Mouse (Mus musculus): ENCODE results near the gene Mxra8. TPM values are rescaled to one million over a fixed set of nuclear protein-coding genes. Genes with fewer than 3 reads are reported as not detected.

The Mxra8 gene
- total RNA-seq, 2 experiments from 2014 or later = 5.9 to 8.0 TPM

DNA sequence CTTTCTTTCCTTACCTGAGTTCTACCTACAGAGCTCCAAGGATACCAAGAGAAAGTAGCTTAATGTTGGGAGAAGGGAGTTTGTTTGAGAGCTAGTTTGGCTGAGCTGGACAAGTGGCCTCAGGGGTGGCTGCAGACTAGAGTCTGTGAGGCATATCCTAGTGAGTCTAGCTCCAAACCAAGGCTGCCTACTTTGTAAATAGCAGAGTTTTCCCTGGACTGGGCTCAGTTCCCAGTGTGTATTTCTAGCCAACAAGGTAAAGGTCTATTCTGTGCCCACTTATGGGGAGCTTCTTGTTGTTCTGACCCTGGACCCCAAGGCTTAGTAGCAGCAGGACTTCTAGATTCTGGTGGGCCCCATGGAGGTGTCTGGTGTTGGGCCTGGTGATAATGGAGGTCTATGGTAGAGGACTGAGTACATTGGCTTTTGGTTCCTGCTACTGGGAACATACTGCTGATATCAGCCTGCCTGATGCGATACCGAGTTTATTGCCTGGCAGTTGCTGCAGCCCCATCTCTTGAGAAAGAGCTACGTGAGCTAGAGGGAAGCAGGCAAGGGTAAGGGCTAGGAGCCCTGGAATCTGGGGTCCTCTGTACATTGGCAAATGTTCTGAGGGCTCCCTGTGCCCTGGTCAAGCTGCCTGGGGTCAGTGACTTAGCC lies 10.4 kb downstream of the Mxra8 start:
- Histone ChIP-seq H3K4me3 (no peak overlapping the region), H3K27ac (no peak overlapping the region)
- no peak for DNase-seq (ENCODE audit: extremely low spot score in 1 of 2, low spot score in 2 of 2)
- no peak for TF ChIP-seq CTCF (IDR thresholded peaks at IDR 0.05)
- intact Hi-C loops (cut with DNase I) = no loop called here

DNA sequence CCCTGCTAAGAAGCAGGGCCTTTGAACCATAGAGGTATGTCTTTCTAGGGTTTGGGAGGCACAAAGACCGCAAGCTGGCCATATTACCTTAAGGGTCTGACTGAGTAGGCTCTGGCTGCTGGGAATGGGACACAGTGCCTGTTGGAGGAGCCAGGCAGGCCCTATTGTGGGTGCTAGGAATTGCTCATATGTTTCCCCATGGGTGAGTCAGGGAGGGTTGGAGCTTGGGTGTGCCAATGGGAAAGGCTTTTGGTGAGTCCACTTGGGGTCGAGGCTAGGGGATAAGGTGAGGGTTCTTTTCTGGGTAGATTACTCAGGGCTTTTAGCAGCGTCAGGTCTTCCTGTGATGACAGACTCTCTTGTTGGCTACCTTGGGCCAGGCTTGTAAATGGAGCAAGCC lies 11.9 kb downstream of the Mxra8 start:
- no peak for TF ChIP-seq CTCF (IDR thresholded peaks at IDR 0.05)
- intact Hi-C loops (cut with DNase I) = no loop called here
- no peak overlapping the region for H3K27ac ChIP-seq
- no peak overlapping the region for H3K4me3 ChIP-seq
- no peak for DNase-seq (ENCODE audit: extremely low spot score in 1 of 2, low spot score in 2 of 2)

DNA sequence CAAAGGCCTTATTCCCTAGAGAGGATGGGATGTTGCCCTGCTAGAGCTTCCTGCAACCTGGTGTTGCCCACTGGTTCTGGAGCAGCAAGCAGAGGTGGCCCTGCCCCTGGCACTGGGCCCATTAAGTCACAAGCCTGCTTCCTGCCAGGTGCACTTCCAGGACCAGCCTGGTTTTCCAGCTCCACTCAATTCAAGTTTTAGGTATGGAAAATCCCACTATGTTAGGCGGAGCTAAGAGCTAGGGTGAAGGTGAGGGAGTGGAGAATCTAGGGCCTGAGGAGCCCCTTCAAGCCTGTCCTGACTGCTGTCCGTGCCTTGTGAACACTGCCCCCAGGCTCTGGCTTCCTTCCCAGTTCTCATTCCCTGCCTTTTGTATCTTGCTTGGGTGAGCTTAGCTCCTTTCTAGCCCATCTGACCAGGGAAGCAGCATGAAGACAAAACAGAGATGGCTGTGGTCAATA lies 12.5 kb downstream of the Mxra8 start:
- no peak for DNase-seq (ENCODE audit: extremely low spot score in 1 of 2, low spot score in 2 of 2)
- intact Hi-C loops (cut with DNase I) = no loop called here

GRCm38 (mm10) chr4:155853421-155853820 lies 13.9 kb downstream of the Mxra8 start:
- intact Hi-C loops (cut with DNase I) = no loop called here
- no peak for TF ChIP-seq CTCF (IDR thresholded peaks at IDR 0.05)
- DNase-seq (ENCODE audit: extremely low spot score in 1 of 2, low spot score in 2 of 2) = no peak
- H3K4me3 ChIP-seq = no peak overlapping the region
- H3K27ac ChIP-seq = no peak overlapping the region

More for the DNA sequence above, 12.5 kb downstream of the Mxra8 start:
- Histone ChIP-seq H3K4me3 (no peak overlapping the region), H3K27ac (no peak overlapping the region)
- no peak for TF ChIP-seq CTCF (IDR thresholded peaks at IDR 0.05)

DNA sequence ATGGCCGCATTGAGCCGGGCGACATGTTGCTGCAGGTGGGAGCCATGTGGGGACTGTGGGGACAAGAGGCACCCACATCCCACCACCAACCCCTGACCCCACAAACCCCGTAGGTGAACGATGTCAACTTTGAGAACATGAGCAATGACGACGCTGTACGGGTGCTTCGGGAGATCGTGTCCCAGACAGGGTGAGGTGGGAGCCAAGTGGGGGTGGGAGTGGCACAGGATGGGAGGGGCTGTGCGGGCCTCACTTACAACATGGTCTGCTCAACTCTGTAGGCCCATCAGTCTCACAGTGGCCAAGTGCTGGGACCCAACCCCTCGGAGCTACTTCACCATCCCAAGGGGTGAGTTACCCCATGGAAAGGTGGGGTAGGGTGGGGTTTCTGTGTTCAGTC lies 15.5 kb downstream of the Mxra8 start:
- Histone ChIP-seq H3K27ac (no peak overlapping the region), H3K4me3 (no peak overlapping the region)
- TF ChIP-seq CTCF (IDR thresholded peaks at IDR 0.05) = no peak
- intact Hi-C loops (cut with DNase I) = no loop called here
- DNase-seq (ENCODE audit: extremely low spot score in 1 of 2, low spot score in 2 of 2) = no peak

GRCm38 (mm10) chr4:155856071-155856470 lies 16.6 kb downstream of the Mxra8 start:
- no peak for DNase-seq (ENCODE audit: extremely low spot score in 1 of 2, low spot score in 2 of 2)
- Histone ChIP-seq H3K27ac (no peak overlapping the region), H3K4me3 (no peak overlapping the region)
- no peak for TF ChIP-seq CTCF (IDR thresholded peaks at IDR 0.05)
- intact Hi-C loops (cut with DNase I) = no loop called here

DNA sequence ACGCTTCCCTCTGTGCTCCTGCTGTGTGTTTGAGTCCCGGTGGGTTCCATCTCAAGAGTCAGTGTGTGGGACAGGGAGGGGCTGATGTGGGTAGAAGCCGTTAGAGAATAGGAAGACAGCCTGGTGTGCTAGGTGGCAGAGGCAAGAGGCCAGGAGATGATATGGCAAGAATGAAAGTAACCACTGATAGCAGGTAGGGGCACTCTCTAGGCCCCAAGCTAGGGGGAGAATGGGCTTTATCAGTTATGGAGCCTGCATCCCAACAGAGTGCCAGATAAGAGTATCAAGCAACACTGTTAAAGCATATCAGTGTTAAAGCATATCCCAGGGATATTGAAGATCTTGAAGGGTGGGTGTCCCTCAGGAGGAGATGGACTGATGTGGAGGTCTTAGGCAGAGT lies 17.4 kb downstream of the Mxra8 start:
- no peak for DNase-seq (ENCODE audit: extremely low spot score in 1 of 2, low spot score in 2 of 2)
- no peak overlapping the region for H3K4me3 ChIP-seq
- no peak for TF ChIP-seq CTCF (IDR thresholded peaks at IDR 0.05)
- intact Hi-C loops (cut with DNase I) = no loop called here
- no peak overlapping the region for H3K27ac ChIP-seq

DNA sequence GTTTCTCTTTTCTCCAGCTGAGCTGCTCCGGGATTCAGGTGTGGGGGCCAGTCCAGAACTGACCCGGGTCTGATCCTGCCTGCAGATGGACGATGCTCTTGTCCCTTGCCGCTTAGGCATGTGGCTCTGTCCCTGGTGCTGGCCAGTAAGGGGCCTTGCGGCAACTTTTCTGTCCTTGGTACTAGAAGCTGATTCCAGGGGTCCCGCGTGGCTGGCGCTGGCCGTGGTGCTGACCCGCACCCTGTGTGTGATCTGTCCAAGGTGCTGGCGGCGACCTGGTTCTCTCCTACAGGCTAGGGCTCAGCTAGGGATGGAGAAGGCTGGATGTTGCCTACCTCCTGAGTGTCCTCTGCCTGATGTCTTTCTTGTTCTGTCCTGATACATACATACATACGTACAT lies 19.8 kb downstream of the Mxra8 start:
- H3K27ac ChIP-seq = no peak overlapping the region
- TF ChIP-seq CTCF (IDR thresholded peaks at IDR 0.05) = no peak
- peak in 1 of 2 experiments; percentile 15 for DNase-seq (ENCODE audit: extremely low spot score in 1 of 2, low spot score in 2 of 2)
- no peak overlapping the region for H3K4me3 ChIP-seq
- intact Hi-C loops (cut with DNase I) = no loop called here

- intact Hi-C loops (cut with DNase I) = no loop called here
- DNase-seq (ENCODE audit: extremely low spot score in 1 of 2, low spot score in 2 of 2) = peak in 1 of 2 experiments; percentile 13
- no peak overlapping the region for H3K27ac ChIP-seq
- H3K4me3 ChIP-seq = no peak overlapping the region
- no peak for TF ChIP-seq CTCF (IDR thresholded peaks at IDR 0.05)
Observed at GRCm38 (mm10) chr4:155861787-155862186, 22.3 kb downstream of the Mxra8 start.

DNA sequence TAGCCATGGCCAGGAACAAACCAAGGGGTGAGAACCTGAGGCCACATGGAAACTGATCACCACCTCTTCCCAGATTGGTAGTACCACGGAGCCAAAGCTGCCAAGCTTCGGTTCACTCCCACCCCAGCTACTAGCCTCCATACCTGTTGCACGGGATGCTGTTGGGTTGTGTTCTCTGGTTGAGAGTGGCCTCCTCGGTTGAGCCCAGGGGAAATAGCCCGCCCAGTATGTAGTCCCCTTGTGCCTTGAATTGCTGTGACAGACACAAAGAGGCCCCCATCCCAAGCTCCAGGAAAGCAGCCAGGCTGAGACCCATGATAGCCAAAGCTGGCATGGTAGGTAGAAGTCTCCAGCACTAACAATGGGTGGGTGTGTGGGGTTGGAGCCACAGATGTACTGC lies 23.5 kb downstream of the Mxra8 start, which contains the start of gene Tas1r3:
Gene Tas1r3, minus strand, starts transcription at position 362 of the 400 bp plus-strand sequence.
- Histone ChIP-seq H3K4me3 (no peak within 1 kb of the TSS), H3K27ac (no peak within 1 kb of the TSS)
- no peak for TF ChIP-seq CTCF (IDR thresholded peaks at IDR 0.05)
- intact Hi-C loops (cut with DNase I) = no loop called here
- peak in 1 of 2 experiments; percentile 11 for DNase-seq (ENCODE audit: extremely low spot score in 1 of 2, low spot score in 2 of 2)

DNA sequence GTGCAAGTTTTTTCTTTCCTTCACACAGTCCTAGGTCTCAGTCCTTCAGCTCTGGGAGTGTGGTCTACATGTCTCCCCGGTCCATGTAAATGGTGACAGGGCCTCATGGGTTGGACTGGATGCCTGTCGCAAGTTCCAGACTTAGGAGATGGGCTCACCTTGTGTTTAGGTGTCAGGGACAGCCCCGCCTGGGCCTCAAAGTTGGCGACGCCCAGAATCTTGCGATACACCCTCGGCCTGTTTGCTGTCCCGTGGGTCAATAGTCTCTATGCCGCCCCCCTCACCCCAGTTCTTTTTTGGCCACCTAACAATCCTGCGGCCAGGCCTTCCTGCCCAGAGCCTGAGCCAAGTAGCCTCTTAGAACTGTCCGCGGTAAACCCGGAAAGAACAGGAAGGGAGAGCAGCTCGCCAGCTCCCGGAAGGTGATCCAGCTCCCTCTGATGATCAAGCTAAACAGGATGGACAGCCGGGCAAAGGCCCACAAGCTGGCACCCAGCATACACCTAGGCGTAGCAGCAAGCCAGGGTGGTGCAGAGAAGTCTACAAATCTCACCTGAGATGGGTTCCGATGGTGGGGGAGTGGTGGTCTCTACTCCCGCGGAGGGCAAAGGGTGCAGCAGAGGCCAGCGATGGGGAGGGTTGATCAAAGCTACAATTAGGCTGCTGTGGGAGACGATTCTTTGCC lies 29.3 kb downstream of the Mxra8 start:
- Histone ChIP-seq H3K27ac (peak overlapping the region; percentile 77), H3K4me3 (peak overlapping the region; percentile 89)
- peak in 1 of 2 experiments; percentile 14 for DNase-seq (ENCODE audit: extremely low spot score in 1 of 2, low spot score in 2 of 2)
- TF ChIP-seq CTCF (IDR thresholded peaks at IDR 0.05) = no peak
- intact Hi-C loops (cut with DNase I) = loop anchor here (2.0 kb wide), 2 partner anchors 22 to 74 kb away; partner anchors contain the start of genes Acap3, Pusl1 and Ube2j2

- DNase-seq (ENCODE audit: extremely low spot score in 1 of 2, low spot score in 2 of 2) = peak; percentile 96 to 97
- Histone ChIP-seq H3K4me3 (peak within 1 kb of the TSS; percentile 89), H3K27ac (peak within 1 kb of the TSS; percentile 86)
- peak; percentile 25 for TF ChIP-seq CTCF (IDR thresholded peaks at IDR 0.05)
- intact Hi-C loops (cut with DNase I) = loop anchor here (2.0 kb wide), 2 partner anchors 21 to 73 kb away; partner anchors contain the start of genes Acap3, Pusl1 and Ube2j2
Observed at GRCm38 (mm10) chr4:155869317-155870033, 30.0 kb downstream of the Mxra8 start, which contains the start of the genes Cptp and Ints11. Cptp (minus strand) TSS chr4:155869440. Ints11 (plus strand) TSS chr4:155869546.

All from left cerebral cortex, adult 2 months (tissue).